12 mouse cellular contexts compared by ENCODE assay signal in genomic region chr5:136522843-136523463, GRCm38 (mm10). TPM values are rescaled to one million over a fixed set of nuclear protein-coding genes. Genes with fewer than 3 reads are reported as not detected.
DNase-seq lines count a peak whose midpoint lies in the region; ATAC-seq and TF ChIP-seq lines count a peak whose summit lies in the region.
"Had no signal": no experiment of that assay in that cellular context is flagged by ENCODE, and none has a peak within 500 bp of the region (broad histone marks: within the 10 kb centered on the region; RNA-seq: fewer than 3 reads in every experiment).

No protein-coding gene starts in this region.

- H3K36me3 ChIP-seq in heart, postnatal 0 days (replicated peaks; ENCODE audit: control insufficient read depth, insufficient read depth, low read length): no peaks in the 10 kb centered on the region
- no peaks in the 10 kb centered on the region for H3K36me3 ChIP-seq in spleen, adult 2 months (ENCODE audit: control insufficient read depth, insufficient read depth, low read length)
- no peaks in the 10 kb centered on the region for H3K36me3 ChIP-seq in midbrain, embryonic 14.5 days (ENCODE audit: control insufficient read depth, insufficient read depth, low read length)
- H3K36me3 ChIP-seq: limb, embryonic 13.5 days had no signal

- TF ChIP-seq EP300 in heart, postnatal 0 days (IDR thresholded peaks at IDR 0.05; ENCODE audit: low read depth): no peak

- no peak for TF ChIP-seq CTCF in heart, postnatal 0 days (IDR thresholded peaks at IDR 0.05; ENCODE audit: low read depth)
- no peak for TF ChIP-seq CTCF in spleen, adult 2 months (IDR thresholded peaks at IDR 0.05; ENCODE audit: extremely low read depth, insufficient read depth, insufficient read length, insufficient replicate concordance)

- no peak for TF ChIP-seq POLR2A in spleen, adult 2 months (IDR thresholded peaks at IDR 0.05; ENCODE audit: low read depth, low read length)

- H3K4me2 ChIP-seq in heart, postnatal 0 days (ENCODE audit: low read depth, low read length): no peak overlapping the region
- H3K4me2 ChIP-seq in midbrain, embryonic 14.5 days (ENCODE audit: low read length): no peak overlapping the region
- H3K4me2 ChIP-seq: forebrain, embryonic 13.5 days; limb, embryonic 13.5 days had no signal

- no peak for ATAC-seq in heart, postnatal 0 days (ENCODE audit: insufficient read depth, low read depth)
- ATAC-seq in midbrain, embryonic 14.5 days (ENCODE audit: low FRiP score, low TSS enrichment): no peak
- ATAC-seq: forebrain, embryonic 13.5 days had no signal

- H3K4me3 ChIP-seq in heart, postnatal 0 days (ENCODE audit: low read depth, low read length): no peak overlapping the region
- no peak overlapping the region for H3K4me3 ChIP-seq in spleen, adult 2 months (ENCODE audit: extremely low read depth, insufficient read depth, insufficient read length)
- no peak overlapping the region for H3K4me3 ChIP-seq in midbrain, embryonic 14.5 days (replicated peaks; ENCODE audit: low read depth, low read length)
- H3K4me3 ChIP-seq: forebrain, embryonic 13.5 days; hindbrain, embryonic 10.5 days; layer of hippocampus, adult 2 months; limb, embryonic 13.5 days had no signal

- H3K27ac ChIP-seq in heart, postnatal 0 days (ENCODE audit: low read depth): peak overlapping the region; percentile 54
- peak overlapping the region; percentile 57 for H3K27ac ChIP-seq in spleen, adult 2 months (ENCODE audit: insufficient read depth, low read length)
- no peak overlapping the region for H3K27ac ChIP-seq in midbrain, embryonic 14.5 days (replicated peaks; ENCODE audit: low read depth, low read length)
- H3K27ac ChIP-seq: forebrain, embryonic 13.5 days; hindbrain, embryonic 10.5 days; layer of hippocampus, adult 2 months; limb, embryonic 13.5 days; macrophage had no signal

- no peaks in the 10 kb centered on the region for H3K27me3 ChIP-seq in heart, postnatal 0 days (ENCODE audit: control insufficient read depth, insufficient read depth, low read length)
- H3K27me3 ChIP-seq in spleen, adult 2 months (ENCODE audit: control insufficient read depth, insufficient read depth, low read length): no peaks in the 10 kb centered on the region
- H3K27me3 ChIP-seq in midbrain, embryonic 14.5 days (ENCODE audit: control insufficient read depth, insufficient read depth, low read length): no peaks in the 10 kb centered on the region
- H3K27me3 ChIP-seq: forebrain, embryonic 13.5 days; limb, embryonic 13.5 days had no signal

- no peak overlapping the region for H3K9ac ChIP-seq in heart, postnatal 0 days (replicated peaks; ENCODE audit: low read depth, low read length)
- no peak overlapping the region for H3K9ac ChIP-seq in midbrain, embryonic 14.5 days (replicated peaks; ENCODE audit: low read length)
- H3K9ac ChIP-seq: forebrain, embryonic 13.5 days; limb, embryonic 13.5 days had no signal

- WGBS in heart, postnatal 0 days: 15% methylated on average over 3 of the region's 3 CpGs
- WGBS in spleen, adult 2 months: 57% methylated on average over 3 of the region's 3 CpGs
- WGBS in midbrain, embryonic 14.5 days: 6% methylated on average over 3 of the region's 3 CpGs

- DNase-seq in heart, postnatal 0 days (ENCODE audit: low spot score): no peak
- no peak for DNase-seq in heart, postnatal 14 days
- no peak for DNase-seq in spleen, adult 2 months (ENCODE audit: low read depth in 1 of 2, low spot score in 2 of 2)
- no peak for DNase-seq in spleen, adult 12 weeks (ENCODE audit: low spot score)
- DNase-seq in embryo, embryonic 11 days: peak; percentile 24
- peak; percentile 26 for DNase-seq in yolk sac, embryonic 10.5 days (ENCODE audit: low spot score)
- no peak for DNase-seq in midbrain, embryonic 14.5 days

- H3K9me3 ChIP-seq in heart, postnatal 0 days (replicated peaks; ENCODE audit: control insufficient read depth, low read length): no peaks in the 10 kb centered on the region
- H3K9me3 ChIP-seq in midbrain, embryonic 14.5 days (ENCODE audit: control insufficient read depth, low read length): no peaks in the 10 kb centered on the region
- H3K9me3 ChIP-seq: forebrain, embryonic 13.5 days; hindbrain, embryonic 10.5 days; limb, embryonic 13.5 days had no signal

- intact Hi-C loops in heart, postnatal 14 days (cut with DNase I): no loop called here

- peaks cover 33% of the 10 kb centered on the region for H3K4me1 ChIP-seq in heart, postnatal 0 days (ENCODE audit: control insufficient read depth, insufficient read depth)
- H3K4me1 ChIP-seq in spleen, adult 2 months (ENCODE audit: control insufficient read depth, insufficient read depth, insufficient read length): peaks cover 14% of the 10 kb centered on the region
- H3K4me1 ChIP-seq in midbrain, embryonic 14.5 days (ENCODE audit: control insufficient read depth, insufficient read depth, low read length): no peaks in the 10 kb centered on the region

RNA-seq across cellular contexts. Expression of gene Cux1, which starts 44.3 kb away (rescaled TPM):
- 89.5 and 118 TPM in 2 replicates for total RNA-seq in heart, postnatal 0 days (2014; rRNA removed; ENCODE audit: low replicate concordance)
- polyA plus RNA-seq in heart, postnatal 0 days (2015; fragmentation: Nextera tagmentation; extraction: Ambion mirVana): 48.0 and 50.7 TPM in 2 replicates
- 100 to 1,000 TPM; 106 to 108 TPM for total RNA-seq in heart, postnatal 14 days (2021)
- 24.7 and 28.4 TPM in 2 replicates for polyA plus RNA-seq in spleen, adult 2 months (2012; rRNA removed)
- 109 and 112 TPM in 2 replicates for polyA plus RNA-seq in midbrain, embryonic 14.5 days (2014; fragmentation: Nextera tagmentation; extraction: Ambion mirVana)

Comparison
In these comparisons a context has a peak if more than half of its experiments do, and no peak if none do; other contexts are left out.
1. DNase-seq: peak in embryo, embryonic 11 days (single experiment) and yolk sac, embryonic 10.5 days (single experiment); none in heart, postnatal 0 days (single experiment), heart, postnatal 14 days (0 of 2), spleen, adult 2 months (0 of 2), spleen, adult 12 weeks (single experiment) and midbrain, embryonic 14.5 days (single experiment).